Mouse (Mus musculus): ENCODE measurements around the gene Ror1.

GRCm38 (mm10) chr4:100355566-100355965 lies 260.0 kb downstream of the Ror1 start:
- no peak for TF ChIP-seq POLR2A (IDR thresholded peaks at IDR 0.05; ENCODE audit: insufficient read depth, low read depth, low read length)
- TF ChIP-seq CTCF (IDR thresholded peaks at IDR 0.05; ENCODE audit: insufficient read depth, low read depth, low read length) = no peak

Data from olfactory bulb, adult 2 months (tissue).